Mouse (Mus musculus): ENCODE measurements around the gene Kdm5d. TPM values are rescaled to one million over a fixed set of nuclear protein-coding genes. Genes with fewer than 3 reads are reported as not detected.

Gene Kdm5d
- polyA plus RNA-seq (2015; fragmentation: Nextera tagmentation; extraction: Ambion mirVana) = 6.0 and 6.3 TPM in 2 replicates

GRCm38 (mm10) chrY:897393-898227 lies at the start of gene Kdm5d:
Gene Kdm5d, plus strand, starts transcription at chrY:897788.

Small RNAs within 50 kb of the gene (microRNA-seq; reads per million reads assigned to microRNA genes)
- gene Gm47281 = 0 reads per million in 2 experiments

Other genes starting within 250 kb of the Kdm5d start
- not detected in 2 replicates for gene Zfy1, start 100.4 kb upstream of the Kdm5d start, polyA plus RNA-seq (2015; fragmentation: Nextera tagmentation; extraction: Ambion mirVana)
- gene Uba1y, start 79.1 kb upstream of the Kdm5d start, polyA plus RNA-seq (2015; fragmentation: Nextera tagmentation; extraction: Ambion mirVana) = not detected in 2 replicates
- gene Eif2s3y, start 112.8 kb downstream of the Kdm5d start, polyA plus RNA-seq (2015; fragmentation: Nextera tagmentation; extraction: Ambion mirVana) = 54.9 and 56.6 TPM in 2 replicates

All from skeletal muscle tissue, postnatal 0 days (tissue).